Mouse (Mus musculus) urinary bladder, postnatal 25 days (tissue): ENCODE measurements around the gene Dcaf15.

ENCODE experiments used
- DNase-seq: peaks from one replicate; pipeline ENCODE4 v3.0.0; 2022; ENCODE audit warnings: low spot score

The Dcaf15 gene

DNA sequence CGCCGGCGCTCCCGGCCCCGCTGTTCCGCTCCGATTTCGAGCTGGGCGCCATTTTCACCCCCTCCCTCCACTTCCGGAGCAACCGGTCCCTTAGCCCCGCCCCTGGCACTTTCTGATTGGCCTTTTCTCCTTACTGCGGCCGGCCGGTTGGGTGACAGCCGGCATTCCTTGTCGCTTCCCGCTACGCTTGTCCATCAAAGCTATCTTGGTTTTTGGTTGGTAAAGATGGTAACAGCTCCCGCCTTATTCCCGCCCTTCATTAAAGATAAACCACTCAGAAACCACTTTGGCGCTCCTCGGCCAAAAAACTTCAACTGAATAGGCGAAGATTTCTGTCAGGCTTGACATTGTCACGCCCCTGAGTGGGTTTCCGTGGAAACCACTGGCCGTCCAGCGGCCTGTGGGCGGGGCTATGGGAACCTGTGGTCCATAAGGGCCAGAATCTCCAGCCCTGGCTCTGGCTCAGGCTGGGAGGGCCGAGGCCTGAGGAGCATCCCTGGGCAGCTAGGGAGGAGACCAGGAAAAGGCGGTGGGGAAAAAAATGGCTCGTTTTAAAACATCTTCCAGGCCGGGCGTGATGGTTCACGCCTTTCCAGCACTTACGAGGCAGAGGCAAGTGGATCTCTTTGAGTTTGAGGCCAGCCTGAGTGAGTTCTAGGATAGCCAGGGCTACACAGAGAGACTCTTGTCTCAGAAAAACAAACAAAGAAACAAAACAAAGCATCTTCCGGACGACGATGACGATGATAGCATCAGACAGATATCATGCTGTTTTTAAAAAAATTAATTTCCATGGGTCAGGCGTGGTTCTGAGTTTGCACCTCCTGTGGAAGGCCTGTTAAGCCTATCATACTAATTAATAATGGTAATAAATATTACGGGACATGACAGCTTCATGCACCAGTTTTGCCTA, at the start of gene Dcaf15:
TSS of gene Dcaf15 (minus strand) at position 72 of the 913 bp plus-strand sequence.
- peak; percentile 95 for DNase-seq

DNA sequence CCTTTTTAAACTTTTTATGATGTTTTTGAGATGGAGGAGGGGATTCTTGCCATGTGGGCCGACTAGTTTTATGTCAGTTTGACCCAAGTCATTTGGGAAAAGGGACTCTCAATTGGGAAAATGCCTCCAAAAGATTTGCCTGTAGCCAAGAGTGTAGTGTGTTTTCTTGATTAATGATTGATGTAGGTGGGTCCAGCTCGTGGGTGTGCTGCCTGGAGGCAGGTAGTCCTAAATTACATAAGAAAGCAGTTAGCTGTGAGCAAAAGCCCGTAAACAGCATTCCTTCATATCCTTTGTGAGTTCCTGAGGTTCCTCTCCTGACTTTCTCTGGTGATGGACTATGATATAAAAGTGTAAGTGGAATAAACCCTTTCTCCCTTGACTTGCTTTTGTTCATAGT, 44.6 kb upstream of the Dcaf15 start:
- DNase-seq = no peak

DNA sequence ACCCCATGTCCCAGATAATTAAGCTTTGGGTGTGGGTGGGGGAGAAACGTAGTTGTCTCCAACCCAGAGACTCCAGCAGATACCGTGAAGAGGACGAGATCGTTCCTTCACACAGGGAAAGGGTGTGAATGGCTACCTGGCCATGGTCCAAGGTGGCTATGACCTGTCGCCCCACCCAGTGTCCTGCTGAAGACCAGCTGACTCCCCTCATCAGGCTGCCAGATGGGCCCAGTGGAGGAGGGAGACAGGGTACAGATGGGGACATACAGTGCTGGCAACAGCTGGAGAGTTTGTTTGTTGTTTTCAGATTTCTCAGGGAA, 43.9 kb upstream of the Dcaf15 start:
- no peak for DNase-seq

DNA sequence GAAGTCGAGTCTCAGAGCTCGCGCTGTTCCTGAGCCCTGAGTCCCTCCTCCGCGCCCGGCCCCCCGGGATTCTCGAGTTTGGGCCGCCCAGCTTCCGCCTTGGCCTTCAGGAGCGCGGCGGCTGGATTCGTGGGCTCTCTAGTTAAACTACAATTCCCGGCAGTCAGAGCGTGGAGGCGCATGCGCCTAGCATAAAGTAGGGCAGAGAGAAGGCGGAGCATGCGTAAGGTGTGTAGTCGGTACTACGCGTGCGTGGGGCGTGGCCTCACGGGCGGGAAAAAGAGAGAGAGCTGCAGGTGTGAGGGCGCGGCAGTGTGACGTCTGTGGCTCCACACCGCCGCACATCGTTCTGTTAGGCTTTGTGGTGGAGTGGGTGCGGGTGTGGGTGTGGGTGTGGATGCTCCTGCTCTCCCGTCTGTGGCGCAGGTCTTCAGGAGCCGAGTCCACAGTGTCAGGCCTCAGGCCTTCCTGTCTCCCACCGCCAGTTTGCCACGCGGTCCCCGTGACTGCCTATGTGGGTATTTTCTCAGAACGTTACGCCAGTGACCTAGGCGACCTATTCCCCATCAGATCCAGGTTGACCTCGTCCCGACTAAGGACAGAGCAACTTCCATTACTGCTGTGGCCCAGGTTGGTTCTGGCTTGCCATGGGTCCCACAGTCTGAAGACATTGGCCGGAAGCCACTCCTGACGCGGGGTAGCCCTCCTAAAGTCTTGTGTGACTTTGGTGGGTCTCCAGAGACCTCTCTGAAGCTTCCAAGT, 43.4 kb upstream of the Dcaf15 start, which contains the start of the genes Cc2d1a and 4930432K21Rik:
TSS of gene Cc2d1a (minus strand) at position 168 of the 762 bp plus-strand sequence.
TSS of gene 4930432K21Rik (plus strand) at position 257 of the 762 bp plus-strand sequence.
- DNase-seq = peak; percentile 87

- peak; percentile 40 for DNase-seq
Measured at GRCm38 (mm10) chr8:84147324-84147766, 42.8 kb upstream of the Dcaf15 start.

DNA sequence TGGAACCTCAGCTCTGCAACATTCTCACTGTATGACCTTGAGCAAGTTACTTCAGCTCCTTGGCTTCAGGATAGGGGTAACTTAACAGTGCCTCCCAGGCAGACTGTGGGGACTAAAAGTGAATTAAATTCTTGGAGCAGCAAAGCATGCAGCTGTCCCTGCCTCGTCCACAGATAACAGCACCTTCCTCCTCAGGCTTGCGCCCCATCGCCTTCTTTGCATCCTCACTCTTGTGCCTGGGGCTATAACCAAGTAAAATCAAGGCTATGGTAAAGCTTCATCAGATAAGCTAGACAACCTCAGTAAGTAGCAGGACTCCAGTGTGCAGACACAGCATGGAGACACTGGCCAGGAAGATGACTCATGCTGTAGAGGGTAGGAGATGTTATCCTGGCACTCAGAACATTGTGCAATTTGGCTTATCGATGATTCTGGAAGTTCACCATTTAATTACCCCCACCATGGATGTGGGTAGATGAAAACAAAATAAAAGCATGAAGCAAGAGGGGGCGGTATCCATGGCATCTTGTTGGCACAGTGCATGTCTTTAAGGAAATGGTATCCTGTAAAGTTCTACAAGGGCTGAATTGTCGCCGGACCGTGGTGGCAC, 40.2 kb upstream of the Dcaf15 start:
- DNase-seq = no peak

DNA sequence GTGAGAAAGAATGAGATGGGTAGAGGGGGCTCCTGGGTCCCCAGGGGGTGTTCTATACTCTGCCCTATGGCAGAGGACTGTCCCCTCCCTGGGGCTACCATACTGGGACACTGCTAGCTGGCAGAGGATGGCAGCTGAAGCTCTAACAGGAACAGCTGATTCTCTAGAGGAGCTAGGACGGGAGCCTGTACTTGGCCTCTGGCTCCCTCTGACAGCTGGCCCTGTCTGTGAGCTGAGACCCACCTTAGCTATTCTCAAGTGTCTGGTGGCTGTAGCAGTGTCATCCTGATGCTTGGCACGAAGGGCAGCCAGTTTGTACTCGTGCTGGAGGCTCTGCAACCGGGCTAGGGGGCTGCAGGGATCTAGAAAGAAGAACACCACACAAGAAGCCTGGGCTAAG, 36.3 kb upstream of the Dcaf15 start:
- no peak for DNase-seq

- DNase-seq = no peak
Measured at GRCm38 (mm10) chr8:84137848-84138247, 33.3 kb upstream of the Dcaf15 start.

- DNase-seq = no peak
Measured at GRCm38 (mm10) chr8:84132225-84132624, 27.7 kb upstream of the Dcaf15 start.

DNA sequence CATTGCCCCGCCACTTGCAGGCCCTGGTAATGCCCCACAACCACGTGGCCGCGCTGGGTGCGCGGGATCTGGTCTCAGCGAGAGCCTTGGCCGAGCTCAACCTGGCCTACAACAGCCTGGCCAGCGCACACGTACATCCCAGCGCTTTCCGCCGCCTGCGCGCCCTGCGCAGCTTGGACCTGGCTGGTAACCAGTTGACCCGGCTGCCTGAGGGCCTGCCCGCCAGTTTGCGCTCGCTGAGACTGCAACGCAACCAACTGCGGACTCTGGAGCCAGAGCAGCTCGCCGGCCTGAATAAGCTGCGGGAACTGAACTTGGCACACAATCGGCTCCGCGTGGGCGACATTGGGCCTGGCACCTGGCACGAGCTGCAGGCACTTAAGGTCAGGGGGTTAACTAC, 26.2 kb upstream of the Dcaf15 start:
- no peak for DNase-seq

- no peak for DNase-seq
Measured at GRCm38 (mm10) chr8:84128277-84128676, 23.7 kb upstream of the Dcaf15 start.

DNA sequence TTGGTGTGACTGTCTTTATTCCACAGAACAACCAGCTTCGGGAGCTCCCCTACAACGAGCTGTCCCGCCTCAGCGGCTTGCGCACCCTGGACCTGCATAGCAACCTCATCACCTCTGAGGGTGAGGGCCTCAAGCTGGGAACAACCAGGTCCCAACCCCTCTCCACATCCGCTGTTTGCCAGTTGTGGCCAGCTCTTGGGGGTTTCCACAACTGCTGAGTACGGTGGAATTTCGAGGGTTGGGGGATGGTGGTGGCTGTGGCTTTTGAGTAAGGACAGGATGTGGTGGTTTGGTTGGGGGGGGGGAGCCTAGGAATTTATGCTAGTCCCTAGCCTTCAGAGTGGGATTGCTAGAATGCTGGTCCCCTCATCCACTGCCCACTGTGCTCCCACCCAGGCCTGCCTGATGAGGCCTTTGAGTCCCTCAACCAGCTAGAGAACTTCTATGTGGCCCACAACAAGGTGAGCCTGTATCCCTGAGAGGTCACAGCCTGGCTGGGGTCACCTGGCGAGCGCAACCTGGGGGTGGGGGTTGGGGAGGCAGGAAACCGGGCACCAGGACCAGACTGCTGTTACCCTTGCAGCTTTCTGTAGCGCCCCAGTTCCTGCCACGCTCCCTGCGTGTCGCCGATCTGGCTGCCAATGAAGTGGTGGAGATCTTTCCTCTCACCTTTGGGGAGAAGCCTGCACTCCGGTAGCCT, 22.8 kb upstream of the Dcaf15 start:
- no peak for DNase-seq

- no peak for DNase-seq
Measured at GRCm38 (mm10) chr8:84126742-84127141, 22.2 kb upstream of the Dcaf15 start.

GRCm38 (mm10) chr8:84125656-84126055, 21.1 kb upstream of the Dcaf15 start, which contains the start of gene Podnl1:
TSS of gene Podnl1 (plus strand) at chr8:84125989.
- DNase-seq = no peak

DNA sequence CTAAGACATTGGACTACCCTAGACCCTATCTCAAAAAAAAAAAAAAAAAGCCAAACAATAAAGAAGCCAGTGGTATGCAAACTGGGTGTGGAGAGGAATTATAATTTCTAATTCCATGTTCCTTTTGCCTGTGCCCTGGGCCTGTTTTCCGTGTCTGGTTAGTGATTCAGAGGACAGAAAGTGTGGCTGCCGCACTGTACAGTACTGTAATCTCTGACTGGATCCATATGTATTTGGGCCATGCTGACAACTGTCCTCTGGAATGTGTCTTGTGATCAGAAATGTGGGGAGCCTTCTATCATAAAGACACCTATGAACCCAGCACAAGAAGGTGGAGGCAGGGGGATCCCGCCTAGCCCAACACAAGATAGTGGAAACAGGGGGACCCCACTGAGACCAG, 17.6 kb upstream of the Dcaf15 start:
- DNase-seq = no peak

- DNase-seq = no peak
Measured at GRCm38 (mm10) chr8:84115646-84116045, 11.1 kb upstream of the Dcaf15 start.

DNA sequence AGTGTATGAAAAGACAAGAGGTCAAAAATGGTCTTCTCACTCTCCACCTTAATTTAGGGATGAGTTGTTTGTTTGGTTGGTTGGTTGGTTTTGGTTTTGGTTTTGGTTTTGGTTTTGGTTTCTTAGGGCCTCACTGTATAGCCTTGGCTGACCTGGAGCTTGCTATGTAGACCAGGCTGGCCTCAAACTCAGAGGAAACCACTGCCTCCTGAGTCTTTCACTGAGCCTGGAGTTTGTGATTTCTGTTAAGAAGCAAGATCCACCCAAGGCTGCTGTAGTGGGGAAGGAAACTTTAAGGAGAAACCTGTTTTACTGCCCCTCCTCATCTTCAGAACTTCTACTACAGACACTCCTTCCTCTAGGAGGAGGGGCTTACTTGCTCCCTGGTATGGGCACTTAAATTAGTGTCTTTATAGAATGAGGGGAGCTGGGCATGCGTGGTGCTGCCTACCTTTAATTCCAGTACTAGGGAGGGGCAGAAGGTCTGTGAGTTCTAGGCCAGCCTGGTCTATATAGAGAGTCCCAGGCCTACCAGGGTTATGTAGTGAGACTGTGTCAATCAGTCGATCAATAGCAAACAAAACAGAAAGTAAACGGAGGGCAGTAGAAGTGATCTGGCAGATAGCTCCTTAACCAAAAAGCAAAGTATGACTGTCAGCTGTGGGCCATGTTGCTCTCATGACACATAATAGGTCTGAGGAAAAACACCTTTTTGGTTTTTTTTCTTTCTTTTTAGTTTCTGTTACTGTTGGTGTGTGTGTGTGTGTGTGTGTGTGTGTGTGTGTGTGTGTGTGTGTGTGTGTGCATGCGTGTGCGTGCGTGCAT, 1.9 kb upstream of the Dcaf15 start:
- no peak for DNase-seq

DNA sequence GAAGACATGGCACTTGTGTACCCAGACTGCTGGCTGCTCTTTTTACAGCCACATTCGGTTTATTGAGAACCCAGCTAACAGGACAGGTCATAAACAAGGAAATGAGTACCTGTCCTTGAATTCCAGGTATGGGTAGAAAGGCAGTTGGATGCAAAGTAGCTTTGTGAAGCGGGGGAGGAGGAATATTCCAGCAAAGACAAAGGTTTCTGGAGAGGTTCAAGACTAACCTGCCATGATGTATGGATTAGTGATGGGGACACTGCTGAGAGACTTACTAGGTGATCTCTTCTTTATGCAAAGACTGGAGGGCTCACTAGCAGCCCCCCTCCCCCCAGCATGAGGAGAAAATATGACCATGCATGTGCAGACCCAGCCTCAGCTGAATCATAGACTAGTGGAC, 1.1 kb upstream of the Dcaf15 start:
- no peak for DNase-seq

DNA sequence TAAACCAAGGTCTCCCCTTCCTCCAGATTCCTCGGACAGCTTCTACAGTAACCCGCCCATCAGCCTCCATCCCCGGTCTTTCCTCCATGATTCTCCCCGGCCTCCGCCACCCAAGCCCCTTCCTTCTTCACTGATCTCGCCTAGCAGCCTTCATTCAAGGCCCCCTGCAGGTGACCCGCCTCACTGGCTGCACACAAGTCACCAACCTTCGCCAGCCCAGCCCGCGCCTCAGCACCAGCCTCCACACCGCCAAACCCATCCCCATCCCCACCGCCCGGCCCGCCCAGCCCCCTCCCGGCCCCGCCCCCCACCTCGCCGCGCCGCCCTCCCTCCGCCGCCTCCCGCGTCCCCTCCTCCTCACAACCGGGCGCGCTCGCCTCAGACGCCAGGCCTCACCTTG, 347 bp downstream of the Dcaf15 start:
- DNase-seq = no peak

GRCm38 (mm10) chr8:84103601-84104000, 967 bp downstream of the Dcaf15 start:
- DNase-seq = no peak
